Mouse (Mus musculus) heart, adult 2 months (tissue): ENCODE data around the gene Ubxn4. TPM values are rescaled to one million over a fixed set of nuclear protein-coding genes. Genes with fewer than 3 reads are reported as not detected.
"Not testable (repeated sequence)": the region's sequence is repeated elsewhere in the genome, so short reads cannot be mapped to it uniquely, and the experiment has no call there.

ENCODE experiments used
- DNase-seq, 2 experiments: peaks; one replicate each; pipeline ENCODE4 v3.0.0; 2021
- H3K27ac ChIP-seq: fragments of 200-600 bp; 2 replicates; pipeline ENCODE4 v1.8.1; 2022
- H3K27me3 ChIP-seq: fragments of 200-500 bp; 2 replicates; pipeline ENCODE4 v1.6.1; 2012; ENCODE audit warnings: mild to moderate bottlenecking, low read length, inconsistent platforms, mixed read lengths; ENCODE audit not compliant: control insufficient read depth, insufficient read depth
- H3K36me3 ChIP-seq: fragments of 200-500 bp; 2 replicates; pipeline ENCODE4 v1.6.1; 2012; ENCODE audit warnings: low read length, inconsistent platforms; ENCODE audit not compliant: control insufficient read depth, insufficient read depth
- H3K4me1 ChIP-seq: fragments of 200-500 bp; 2 replicates; pipeline ENCODE4 v1.6.1; 2011; ENCODE audit warnings: low read length; ENCODE audit not compliant: control insufficient read depth, insufficient read depth
- H3K4me3 ChIP-seq: fragments of 200-600 bp; 2 replicates; pipeline ENCODE4 v1.8.1; 2022
- H3K79me2 ChIP-seq: fragments of 200-500 bp; replicated peaks from 2 replicates; pipeline ENCODE4 v1.6.1; 2012; ENCODE audit warnings: mild to moderate bottlenecking, inconsistent platforms, low read length, moderate library complexity, mixed read lengths; ENCODE audit not compliant: control insufficient read depth, insufficient read depth
- H3K9ac ChIP-seq: fragments of 200-500 bp; 2 replicates; pipeline ENCODE4 v1.6.1; 2012; ENCODE audit warnings: low read depth, mild to moderate bottlenecking, control low read depth, inconsistent platforms, low read length, mixed read lengths
- CTCF ChIP-seq: fragments of 200-600 bp; IDR thresholded peaks from 2 replicates; pipeline ENCODE4 v1.8.1; 2022; ENCODE audit warnings: antibody characterized with exemption, mild to moderate bottlenecking, moderate library complexity
- EP300 ChIP-seq: fragments of 200-500 bp; IDR thresholded peaks from 2 replicates; pipeline ENCODE4 v1.6.1; 2011; ENCODE audit warnings: low read depth, low read length, control low read depth; ENCODE audit not compliant: insufficient read depth
- POLR2A ChIP-seq: fragments of 200-500 bp; IDR thresholded peaks from 2 replicates; pipeline ENCODE4 v1.6.1; 2011; ENCODE audit warnings: mild to moderate bottlenecking, low read depth, low read length, control low read depth; ENCODE audit not compliant: insufficient read depth
- WGBS: fragments of 180-500 bp; shearing (Covaris S2); methylation state at CpG from one replicate; pipeline ENCODE4 v1.1.7; 2018; 5-methylcytosine and 5-hydroxymethylcytosine counted together
- intact Hi-C: fragments of 180-260 bp; cut with DNase I; formaldehyde crosslinking; loops from one replicate; pipeline ENCODE4 v1.15.1; 2025
- polyA plus RNA-seq: library from polyadenylated mRNA; depleted of rRNA; stranded (reverse); fragments of >200 nt; gene quantifications from 2 replicates; pipeline ENCODE4 v1.2.3, GENCODE M21; 2012
- total RNA-seq, 2 experiments: library from RNA; stranded (reverse); gene quantifications; 2 replicates each; pipeline ENCODE4 v1.2.3; 2021

The Ubxn4 gene
- total and polyA plus RNA-seq, 3 experiments: 12.4 to 40.4 (median 38.0) TPM

- H3K27me3 ChIP-seq: no peaks in the 10 kb centered on the region
- no peak overlapping the region for H3K4me3 ChIP-seq
- no peak overlapping the region for H3K9ac ChIP-seq
- H3K79me2 ChIP-seq: no peaks in the 10 kb centered on the region
- no peaks in the 10 kb centered on the region for H3K4me1 ChIP-seq
- H3K27ac ChIP-seq: no peak overlapping the region
- intact Hi-C loops: no loop called here
- no peak for DNase-seq
- no peak for TF ChIP-seq CTCF
- peaks cover 4% of the 10 kb centered on the region for H3K36me3 ChIP-seq
- WGBS: 87% methylated on average over 4 of the region's 4 CpGs
These were observed 8.6 kb upstream of the Ubxn4 start for GRCm38 (mm10) chr1:128235181-128235580.

GRCm38 (mm10) chr1:128243996-128244726 lies 397 bp downstream of the Ubxn4 start:
- no peaks in the 10 kb centered on the region for H3K36me3 ChIP-seq
- H3K9ac ChIP-seq: peak overlapping the region; percentile 77
- H3K4me3 ChIP-seq: peak overlapping the region; percentile 99
- H3K27ac ChIP-seq: peak overlapping the region; percentile 94
- H3K79me2 ChIP-seq: peaks cover 2% of the 10 kb centered on the region
- under 1% methylated on average over 71 of the region's 71 CpGs for WGBS
- TF ChIP-seq POLR2A (peak; percentile 69), EP300 (peak; percentile 67; the same call in 1 of the 2 replicates), CTCF (no peak)
- no peaks in the 10 kb centered on the region for H3K4me1 ChIP-seq
- H3K27me3 ChIP-seq: no peaks in the 10 kb centered on the region
- peak; percentile 93 to 97 for DNase-seq
- intact Hi-C loops: loop anchor here (2.0 to 5.0 kb wide), 3 partner anchors 142 to 467 kb away; partner anchors contain the start of genes Dars, R3hdm1 and Zranb3

- DNase-seq: no peak
- under 1% methylated on average over 19 of the region's 19 CpGs for WGBS
- Histone ChIP-seq H3K9ac (peak overlapping the region; percentile 77), H3K27me3 (no peaks in the 10 kb centered on the region), H3K79me2 (peaks cover 2% of the 10 kb centered on the region), H3K36me3 (no peaks in the 10 kb centered on the region), H3K27ac (peak overlapping the region; percentile 94), H3K4me1 (no peaks in the 10 kb centered on the region), H3K4me3 (peak overlapping the region; percentile 99)
- no peak for TF ChIP-seq CTCF
- TF ChIP-seq EP300: no peak
- no peak for TF ChIP-seq POLR2A
- intact Hi-C loops: loop anchor here (2.0 to 5.0 kb wide), 3 partner anchors 143 to 468 kb away; partner anchors contain the start of genes Dars, R3hdm1 and Zranb3
These were observed 1.1 kb downstream of the Ubxn4 start for GRCm38 (mm10) chr1:128244727-128245355.

GRCm38 (mm10) chr1:128267061-128267460 lies 23.3 kb downstream of the Ubxn4 start:
- H3K79me2 ChIP-seq, H3K4me3 ChIP-seq, intact Hi-C loops, H3K9ac ChIP-seq, H3K4me1 ChIP-seq, H3K27ac ChIP-seq, DNase-seq, H3K27me3 ChIP-seq, H3K36me3 ChIP-seq: not testable (repeated sequence)
- 77% methylated on average over 7 of the region's 7 CpGs for WGBS

GRCm38 (mm10) chr1:128270731-128271130 lies 27.0 kb downstream of the Ubxn4 start:
- H3K27me3 ChIP-seq: no peaks in the 10 kb centered on the region
- peaks cover 9% of the 10 kb centered on the region for H3K36me3 ChIP-seq
- DNase-seq: no peak
- H3K4me1 ChIP-seq: no peaks in the 10 kb centered on the region
- H3K4me3 ChIP-seq: no peak overlapping the region
- intact Hi-C loops: no loop called here
- no peak overlapping the region for H3K27ac ChIP-seq
- no peak for TF ChIP-seq POLR2A
- no peak for TF ChIP-seq EP300
- no peak for TF ChIP-seq CTCF
- no peaks in the 10 kb centered on the region for H3K79me2 ChIP-seq
- H3K9ac ChIP-seq: no peak overlapping the region
- WGBS: 80% methylated on average over 3 of the region's 3 CpGs

- 91% methylated on average over 1 of the region's 1 CpGs for WGBS
- no peak overlapping the region for H3K9ac ChIP-seq
- H3K79me2 ChIP-seq: no peaks in the 10 kb centered on the region
- peaks cover 5% of the 10 kb centered on the region for H3K36me3 ChIP-seq
- H3K27me3 ChIP-seq: no peaks in the 10 kb centered on the region
- H3K27ac ChIP-seq: no peak overlapping the region
- H3K4me3 ChIP-seq: no peak overlapping the region
- TF ChIP-seq POLR2A: no peak
- no peak for TF ChIP-seq CTCF
- TF ChIP-seq EP300: no peak
- H3K4me1 ChIP-seq: no peaks in the 10 kb centered on the region
- no peak for DNase-seq
- intact Hi-C loops: no loop called here
These were observed 32.1 kb downstream of the Ubxn4 start for GRCm38 (mm10) chr1:128275908-128276307.
